Mouse (Mus musculus) liver, adult (tissue): ENCODE measurements around the gene Dnajc10.

Experiments used
- GATA4 ChIP-seq: IDR thresholded peaks from 2 replicates; pipeline ENCODE4 v1.6.1; 2014; ENCODE audit warnings: mild to moderate bottlenecking, low read length; ENCODE audit not compliant: insufficient replicate concordance

Gene Dnajc10

GRCm38 (mm10) chr2:80314201-80314600, 1.1 kb upstream of the Dnajc10 start:
- no peak for TF ChIP-seq GATA4

- no peak for TF ChIP-seq GATA4
Measured at GRCm38 (mm10) chr2:80314854-80315241, 418 bp upstream of the Dnajc10 start.

- TF ChIP-seq GATA4: no peak
Measured at GRCm38 (mm10) chr2:80322878-80323277, 7.6 kb downstream of the Dnajc10 start.

- no peak for TF ChIP-seq GATA4
Measured at GRCm38 (mm10) chr2:80325779-80326178, 10.5 kb downstream of the Dnajc10 start.

- TF ChIP-seq GATA4: no peak
Measured at GRCm38 (mm10) chr2:80327272-80327671, 12.0 kb downstream of the Dnajc10 start.

- no peak for TF ChIP-seq GATA4
Measured at GRCm38 (mm10) chr2:80328961-80329653, 13.8 kb downstream of the Dnajc10 start.

- TF ChIP-seq GATA4: no peak
Measured at GRCm38 (mm10) chr2:80340537-80340936, 25.3 kb downstream of the Dnajc10 start.

- no peak for TF ChIP-seq GATA4
Measured at GRCm38 (mm10) chr2:80354531-80354930, 39.3 kb downstream of the Dnajc10 start.

- no peak for TF ChIP-seq GATA4
Measured at GRCm38 (mm10) chr2:80356656-80357231, 41.5 kb downstream of the Dnajc10 start.

- no peak for TF ChIP-seq GATA4
Measured at GRCm38 (mm10) chr2:80371458-80371857, 56.2 kb downstream of the Dnajc10 start.

GRCm38 (mm10) chr2:80374892-80375291, 59.6 kb downstream of the Dnajc10 start:
- no peak for TF ChIP-seq GATA4

- TF ChIP-seq GATA4: no peak
Measured at GRCm38 (mm10) chr2:80379848-80380247, 64.6 kb downstream of the Dnajc10 start.

GRCm38 (mm10) chr2:80384447-80384846, 69.2 kb downstream of the Dnajc10 start:
- no peak for TF ChIP-seq GATA4

- TF ChIP-seq GATA4: no peak
Measured at GRCm38 (mm10) chr2:80386255-80386654, 71.0 kb downstream of the Dnajc10 start.

GRCm38 (mm10) chr2:80387668-80388067, 72.4 kb downstream of the Dnajc10 start:
- no peak for TF ChIP-seq GATA4

GRCm38 (mm10) chr2:80388341-80388740, 73.1 kb downstream of the Dnajc10 start:
- no peak for TF ChIP-seq GATA4

GRCm38 (mm10) chr2:80396057-80396456, 80.8 kb downstream of the Dnajc10 start:
- TF ChIP-seq GATA4: no peak
